20 mouse cellular contexts compared by ENCODE assay signal in genomic region chr8:104312023-104312422, GRCm38 (mm10). TPM values are rescaled to one million over a fixed set of nuclear protein-coding genes. Genes with fewer than 3 reads are reported as not detected.
"Had no signal": no experiment of that assay in that cellular context is flagged by ENCODE, and none has a peak within 500 bp of the region (broad histone marks: within the 10 kb centered on the region; RNA-seq: fewer than 3 reads in every experiment).

No protein-coding gene starts in this region.

RNA-seq across cellular contexts. Expression of gene Cmtm1, which starts 2.1 kb away (rescaled TPM):
- polyA plus RNA-seq: cerebellum, adult 2 months; cortical plate, adult 2 months; embryonic facial prominence, embryonic 10.5 days; embryonic facial prominence, embryonic 11.5 days; embryonic facial prominence, embryonic 12.5 days; embryonic facial prominence, embryonic 13.5 days; embryonic facial prominence, embryonic 14.5 days; embryonic facial prominence, embryonic 15.5 days; erythroblast, embryonic 14.5 days; forebrain, embryonic 10.5 days; forebrain, embryonic 11.5 days; forebrain, embryonic 12.5 days; forebrain, embryonic 13.5 days; forebrain, embryonic 14.5 days; forebrain, embryonic 15.5 days; forebrain, embryonic 16.5 days; forebrain, postnatal 0 days; frontal cortex, adult 2 months; gonadal fat pad, adult 2 months; heart, adult 2 months had no signal

RNA-seq across cellular contexts. Expression of gene Gm45711, which starts 2.1 kb away (rescaled TPM):
- polyA plus RNA-seq: cerebellum, adult 2 months; cortical plate, adult 2 months; embryonic facial prominence, embryonic 10.5 days; embryonic facial prominence, embryonic 11.5 days; embryonic facial prominence, embryonic 12.5 days; embryonic facial prominence, embryonic 13.5 days; embryonic facial prominence, embryonic 14.5 days; embryonic facial prominence, embryonic 15.5 days; erythroblast, embryonic 14.5 days; forebrain, embryonic 10.5 days; forebrain, embryonic 11.5 days; forebrain, embryonic 12.5 days; forebrain, embryonic 13.5 days; forebrain, embryonic 14.5 days; forebrain, embryonic 15.5 days; forebrain, embryonic 16.5 days; forebrain, postnatal 0 days; frontal cortex, adult 2 months; gonadal fat pad, adult 2 months; heart, adult 2 months had no signal

RNA-seq across cellular contexts. Expression of gene Gm11020, which starts 9.3 kb away (rescaled TPM):
- polyA plus RNA-seq: cerebellum, adult 2 months; cortical plate, adult 2 months; embryonic facial prominence, embryonic 10.5 days; embryonic facial prominence, embryonic 11.5 days; embryonic facial prominence, embryonic 12.5 days; embryonic facial prominence, embryonic 13.5 days; embryonic facial prominence, embryonic 14.5 days; embryonic facial prominence, embryonic 15.5 days; erythroblast, embryonic 14.5 days; forebrain, embryonic 10.5 days; forebrain, embryonic 11.5 days; forebrain, embryonic 12.5 days; forebrain, embryonic 13.5 days; forebrain, embryonic 14.5 days; forebrain, embryonic 15.5 days; forebrain, embryonic 16.5 days; forebrain, postnatal 0 days; frontal cortex, adult 2 months; gonadal fat pad, adult 2 months; heart, adult 2 months had no signal

RNA-seq across cellular contexts. Expression of gene Cmtm2b, which starts 10.0 kb away (rescaled TPM):
- polyA plus RNA-seq: cerebellum, adult 2 months; cortical plate, adult 2 months; embryonic facial prominence, embryonic 10.5 days; embryonic facial prominence, embryonic 11.5 days; embryonic facial prominence, embryonic 12.5 days; embryonic facial prominence, embryonic 13.5 days; embryonic facial prominence, embryonic 14.5 days; embryonic facial prominence, embryonic 15.5 days; erythroblast, embryonic 14.5 days; forebrain, embryonic 10.5 days; forebrain, embryonic 11.5 days; forebrain, embryonic 12.5 days; forebrain, embryonic 13.5 days; forebrain, embryonic 14.5 days; forebrain, embryonic 15.5 days; forebrain, embryonic 16.5 days; forebrain, postnatal 0 days; frontal cortex, adult 2 months had no signal

RNA-seq across cellular contexts. Expression of gene Cmtm2a, which starts 19.0 kb away (rescaled TPM):
- polyA plus RNA-seq: cerebellum, adult 2 months; cortical plate, adult 2 months; embryonic facial prominence, embryonic 10.5 days; embryonic facial prominence, embryonic 11.5 days; embryonic facial prominence, embryonic 12.5 days; embryonic facial prominence, embryonic 13.5 days; embryonic facial prominence, embryonic 14.5 days; embryonic facial prominence, embryonic 15.5 days; erythroblast, embryonic 14.5 days; forebrain, embryonic 10.5 days; forebrain, embryonic 11.5 days; forebrain, embryonic 12.5 days; forebrain, embryonic 13.5 days; forebrain, embryonic 14.5 days; forebrain, embryonic 15.5 days; forebrain, embryonic 16.5 days; frontal cortex, adult 2 months had no signal
